ENCODE assay signal across 10 mouse cellular contexts in the genomic region with DNA sequence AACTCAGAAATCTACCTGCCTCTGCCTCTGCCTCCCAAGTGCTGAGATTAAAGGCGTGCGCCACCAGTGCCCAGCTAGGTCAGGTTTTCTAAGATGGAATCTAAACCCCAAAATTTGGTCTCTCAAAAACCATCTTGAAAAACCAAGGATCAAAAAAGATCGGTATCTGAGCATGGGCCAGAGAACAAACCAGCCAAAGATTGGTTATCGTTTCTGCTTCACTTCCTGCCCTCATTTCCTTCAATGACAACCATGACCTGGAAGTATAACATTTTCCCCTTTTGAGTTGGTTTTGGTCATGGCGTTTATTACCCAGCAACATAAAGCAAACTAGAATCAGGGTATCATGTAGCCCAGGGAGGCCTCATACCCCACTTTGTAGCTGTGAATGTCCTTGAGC. TPM values are rescaled to one million over a fixed set of nuclear protein-coding genes. Genes with fewer than 3 reads are reported as not detected.
DNase-seq lines count a peak whose midpoint lies in the region; ATAC-seq and TF ChIP-seq lines count a peak whose summit lies in the region.
"Had no signal": no experiment of that assay in that cellular context is flagged by ENCODE, and none has a peak within 500 bp of the region (broad histone marks: within the 10 kb centered on the region; RNA-seq: fewer than 3 reads in every experiment).

No protein-coding gene starts in this region.

- H3K4me1 ChIP-seq in heart, embryonic 16.5 days (ENCODE audit: control insufficient read depth, insufficient read depth, low read length): peaks cover 20% of the 10 kb centered on the region
- peaks cover 6% of the 10 kb centered on the region for H3K4me1 ChIP-seq in testis, adult 2 months (ENCODE audit: control insufficient read depth, insufficient read depth, low read length)
- H3K4me1 ChIP-seq in limb, embryonic 15.5 days: peaks cover 17% of the 10 kb centered on the region

- no peaks in the 10 kb centered on the region for H3K27me3 ChIP-seq in heart, embryonic 16.5 days (ENCODE audit: control insufficient read depth, insufficient read depth, low read length)
- H3K27me3 ChIP-seq in testis, adult 2 months (ENCODE audit: control insufficient read depth, insufficient read depth, low read length): no peaks in the 10 kb centered on the region
- H3K27me3 ChIP-seq in limb, embryonic 15.5 days: no peaks in the 10 kb centered on the region

- no peak for ATAC-seq in heart, embryonic 16.5 days (replicated peaks; ENCODE audit: extremely low read depth, insufficient read depth, low FRiP score)
- no peak for ATAC-seq in limb, embryonic 15.5 days (ENCODE audit: insufficient number of reproducible peaks, low FRiP score, low TSS enrichment, low read depth)

- H3K27ac ChIP-seq in heart, embryonic 16.5 days (ENCODE audit: low read length): peak overlapping the region; percentile 99
- H3K27ac ChIP-seq in testis, adult 2 months (ENCODE audit: control insufficient read depth, insufficient read depth, low read depth, low read length): no peak overlapping the region
- H3K27ac ChIP-seq in limb, embryonic 15.5 days: peak overlapping the region; percentile 97

- H3K9ac ChIP-seq in heart, embryonic 16.5 days (ENCODE audit: low read length): peak overlapping the region; percentile 89; the same call in 1 of the 2 replicates
- no peak overlapping the region for H3K9ac ChIP-seq in limb, embryonic 15.5 days

- no peak for TF ChIP-seq POLR2A in testis, adult 2 months (IDR thresholded peaks at IDR 0.05; ENCODE audit: control insufficient read depth, low read depth, low read length)

- H3K36me3 ChIP-seq in heart, embryonic 16.5 days (ENCODE audit: control insufficient read depth, insufficient read depth): no peaks in the 10 kb centered on the region
- peaks cover 3% of the 10 kb centered on the region; the same call in 1 of the 2 replicates for H3K36me3 ChIP-seq in testis, adult 2 months (ENCODE audit: control insufficient read depth, insufficient read depth, low read length)
- no peaks in the 10 kb centered on the region for H3K36me3 ChIP-seq in limb, embryonic 15.5 days

- H3K9me3 ChIP-seq in heart, embryonic 16.5 days (replicated peaks; ENCODE audit: control insufficient read depth, low read length): no peaks in the 10 kb centered on the region
- no peaks in the 10 kb centered on the region for H3K9me3 ChIP-seq in limb, embryonic 15.5 days

- no peak for DNase-seq in heart, postnatal 4 days
- DNase-seq in testis, postnatal 10 days (ENCODE audit: low spot score): no peak
- DNase-seq in urinary bladder, adult 2 months (ENCODE audit: low spot score): no peak
- DNase-seq in layer of hippocampus, postnatal 14 days (ENCODE audit: low spot score in 2 of 2): no peak
- DNase-seq in spleen, adult 18-20 months: no peak
- DNase-seq: cerebellum, adult 8-10 months; thymus, adult 18-20 months had no signal

- no peak overlapping the region for H3K4me2 ChIP-seq in heart, embryonic 16.5 days (ENCODE audit: low read depth, low read length)
- no peak overlapping the region for H3K4me2 ChIP-seq in limb, embryonic 15.5 days

- H3K4me3 ChIP-seq in heart, embryonic 16.5 days (ENCODE audit: low read length): no peak overlapping the region
- peak overlapping the region; percentile 67 for H3K4me3 ChIP-seq in testis, adult 2 months (ENCODE audit: control insufficient read depth, low read depth, low read length)
- no peak overlapping the region for H3K4me3 ChIP-seq in limb, embryonic 15.5 days

- TF ChIP-seq CTCF in testis, adult 2 months (IDR thresholded peaks at IDR 0.05; ENCODE audit: control insufficient read depth, insufficient read depth, insufficient replicate concordance, low read depth, low read length): no peak

- 84% methylated on average over 5 of the region's 5 CpGs for WGBS in heart, embryonic 16.5 days
- 88% methylated on average over 5 of the region's 5 CpGs for WGBS in limb, embryonic 15.5 days

RNA-seq across cellular contexts. Expression of gene Hnrnpa3, which starts 2.1 kb away (rescaled TPM):
- 139 and 182 TPM in 2 replicates for polyA plus RNA-seq in heart, embryonic 16.5 days (2015; fragmentation: Nextera tagmentation; extraction: Ambion mirVana)
- total RNA-seq in heart, postnatal 4 days (2021): 100 to 1,000 TPM; 504 to 509 TPM
- 42.0 and 60.0 TPM in 2 replicates for polyA plus RNA-seq in testis, adult 2 months (2012; rRNA removed)
- polyA plus RNA-seq in limb, embryonic 15.5 days (2015; fragmentation: Nextera tagmentation; extraction: Ambion mirVana): 243 and 306 TPM in 2 replicates
- 222 and 271 TPM in 2 replicates for polyA plus RNA-seq in urinary bladder, adult 2 months (2012; rRNA removed)
- 100 to 1,000 TPM; 316 to 327 TPM for total RNA-seq in layer of hippocampus, postnatal 14 days (2021)

RNA-seq across cellular contexts. Expression of gene Nfe2l2, which starts 47.5 kb away (rescaled TPM):
- 58.3 and 61.3 TPM in 2 replicates for polyA plus RNA-seq in heart, embryonic 16.5 days (2015; fragmentation: Nextera tagmentation; extraction: Ambion mirVana)
- 10 to 100 TPM; 53.2 to 54.5 TPM for total RNA-seq in heart, postnatal 4 days (2021)
- polyA plus RNA-seq in testis, adult 2 months (2012; rRNA removed): 11.5 and 14.0 TPM in 2 replicates
- 40.7 and 45.2 TPM in 2 replicates for polyA plus RNA-seq in limb, embryonic 15.5 days (2015; fragmentation: Nextera tagmentation; extraction: Ambion mirVana)
- 214 and 256 TPM in 2 replicates for polyA plus RNA-seq in urinary bladder, adult 2 months (2012; rRNA removed)
- total RNA-seq in layer of hippocampus, postnatal 14 days (2021): 10 to 100 TPM; 12.0 to 14.0 TPM
